Mouse (Mus musculus) heart, embryonic 14.5 days (tissue): Measurements from ENCODE around the gene Tmem14a. TPM values are rescaled to one million over a fixed set of nuclear protein-coding genes. Genes with fewer than 3 reads are reported as not detected.
A peak's percentile ranks its signal among the peaks of the same experiment; 100 is the strongest.
"Not testable (repeated sequence)": the region's sequence is repeated elsewhere in the genome, so short reads cannot be mapped to it uniquely, and the experiment has no call there.

Source experiments
- ATAC-seq: fragments of 200-750 bp; cut with Nextera tagmentation; 2 replicates; pipeline ENCODE4 v1.8.0; 2017; ENCODE audit warnings: low read depth, moderate TSS enrichment; ENCODE audit not compliant: insufficient number of reproducible peaks, insufficient read depth, low FRiP score
- H3K27ac ChIP-seq, 2 experiments: fragments of 200-500 bp in 1 of 2; fragments of 300-500 bp in 1 of 2; sonication (generic) in 1 of 2; replicated peaks in 1 of 2; 2 replicates each; pipeline ENCODE4 v1.5.1; 2012 to 2014; ENCODE audit warnings: low read depth in 2 of 2, low read length in 2 of 2, control low read depth in 1 of 2, mild to moderate bottlenecking in 1 of 2, mixed read lengths in 1 of 2; ENCODE audit not compliant: control insufficient read depth in 1 of 2, insufficient read depth in 1 of 2
- H3K27me3 ChIP-seq: fragments of 300-500 bp; sonication (generic); 2 replicates; pipeline ENCODE4 v1.6.1; 2014; ENCODE audit warnings: mild to moderate bottlenecking, low read length, control low read depth; ENCODE audit not compliant: control insufficient read depth, insufficient read depth
- H3K36me3 ChIP-seq: fragments of 300-500 bp; sonication (generic); 2 replicates; pipeline ENCODE4 v1.6.1; 2014; ENCODE audit warnings: mild to moderate bottlenecking, control low read depth, low read length, mixed read lengths; ENCODE audit not compliant: control insufficient read depth, insufficient read depth
- H3K4me1 ChIP-seq, 2 experiments: fragments of 200-500 bp in 1 of 2; fragments of 300-500 bp in 1 of 2; sonication (generic) in 1 of 2; 2 replicates each; pipeline ENCODE4 v1.6.1; 2012 to 2014; ENCODE audit warnings: low read length in 2 of 2, control low read depth in 1 of 2, mixed read lengths in 1 of 2; ENCODE audit not compliant: control insufficient read depth in 2 of 2, insufficient read depth in 2 of 2
- H3K4me2 ChIP-seq: fragments of 300-500 bp; sonication (generic); 2 replicates; pipeline ENCODE4 v1.6.1; 2014; ENCODE audit warnings: mild to moderate bottlenecking, low read length
- H3K4me3 ChIP-seq, 2 experiments: fragments of 200-500 bp in 1 of 2; fragments of 300-500 bp in 1 of 2; sonication (generic) in 1 of 2; 2 replicates each; pipeline ENCODE4 v1.5.1; 2012 to 2014; ENCODE audit warnings: low read length in 2 of 2, mild to moderate bottlenecking in 2 of 2, control low read depth in 1 of 2, low read depth in 1 of 2, moderate library complexity in 1 of 2; ENCODE audit not compliant: control insufficient read depth in 1 of 2, insufficient read depth in 1 of 2
- H3K9ac ChIP-seq: fragments of 300-500 bp; sonication (generic); 2 replicates; pipeline ENCODE4 v1.6.1; 2014; ENCODE audit warnings: mild to moderate bottlenecking, low read length
- H3K9me3 ChIP-seq: fragments of 300-500 bp; sonication (generic); 2 replicates; pipeline ENCODE4 v1.6.1; 2016; ENCODE audit warnings: low read length, control low read depth; ENCODE audit not compliant: control insufficient read depth
- WGBS: fragments of 180-500 bp; shearing (Covaris S2); extraction: QIAGEN DNeasy Blood & Tissue Kit; methylation state at CpG from one replicate; pipeline ENCODE4 v1.1.7; 2014; 5-methylcytosine and 5-hydroxymethylcytosine counted together
- polyA plus RNA-seq: library from polyadenylated mRNA; unstranded; fragments of >200 nt; fragmentation: Nextera tagmentation; extraction: Ambion mirVana; gene quantifications from 2 replicates; pipeline ENCODE4 v1.2.1, GENCODE M21; 2014

The Tmem14a gene
- polyA plus RNA-seq, 1 experiment from 2014 or later = 12.5 TPM

- H3K27ac ChIP-seq, H3K4me2 ChIP-seq, ATAC-seq, H3K4me3 ChIP-seq, H3K4me1 ChIP-seq, H3K9ac ChIP-seq, H3K9me3 ChIP-seq, H3K36me3 ChIP-seq, H3K27me3 ChIP-seq: not testable (repeated sequence)
- 85% methylated on average over 6 of the region's 7 CpGs for WGBS
These were observed 49.1 kb downstream of the Tmem14a start for GRCm38 (mm10) chr1:21267466-21267865.

- H3K36me3 ChIP-seq = no peaks in the 10 kb centered on the region
- peak overlapping the region; percentile 66 for H3K9ac ChIP-seq
- H3K9me3 ChIP-seq = no peaks in the 10 kb centered on the region
- H3K27ac ChIP-seq = no peak overlapping the region
- H3K27me3 ChIP-seq = peaks cover 3% of the 10 kb centered on the region; the same call in 1 of the 2 replicates
- peak overlapping the region; percentile 35 to 40 for H3K4me3 ChIP-seq
- 19% methylated on average over 18 of the region's 18 CpGs for WGBS
- peaks cover 2 to 5% of the 10 kb centered on the region in 2 experiments; a peak in 2 of 4 replicates for H3K4me1 ChIP-seq
- ATAC-seq = peak; percentile 47; the same call in 1 of the 2 replicates
- peak overlapping the region; percentile 87 for H3K4me2 ChIP-seq
These were observed 53.1 kb downstream of the Tmem14a start for GRCm38 (mm10) chr1:21271343-21272055.

DNA sequence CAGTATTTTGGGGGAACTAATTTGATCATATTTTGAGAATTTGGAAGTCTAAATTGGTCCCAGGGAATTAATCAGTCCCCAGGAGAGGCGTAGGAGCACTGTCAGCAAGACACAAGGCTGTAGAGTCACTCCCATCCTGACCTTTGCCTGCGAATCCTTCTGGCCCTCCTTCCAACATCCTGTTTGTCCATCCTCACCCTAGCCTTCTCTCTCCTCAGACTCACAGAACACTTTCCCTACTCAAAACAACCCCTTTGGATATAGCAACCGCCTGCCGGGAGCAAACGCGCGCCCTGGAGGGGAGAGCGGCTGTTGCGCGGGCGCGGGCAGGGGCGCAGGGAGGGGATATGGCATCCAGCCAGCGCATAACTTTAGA lies 53.7 kb downstream of the Tmem14a start:
- Histone ChIP-seq H3K4me3 (peak overlapping the region; percentile 21 to 40), H3K27ac (no peak overlapping the region; a peak in 1 of 4 replicates), H3K4me1 (peaks cover 2 to 5% of the 10 kb centered on the region in 2 experiments; a peak in 2 of 4 replicates), H3K4me2 (peak overlapping the region; percentile 87), H3K36me3 (no peaks in the 10 kb centered on the region), H3K9me3 (no peaks in the 10 kb centered on the region), H3K27me3 (peaks cover 3% of the 10 kb centered on the region; the same call in 1 of the 2 replicates), H3K9ac (peak overlapping the region; percentile 66)
- ATAC-seq = no peak
- 7% methylated on average over 14 of the region's 14 CpGs for WGBS

DNA sequence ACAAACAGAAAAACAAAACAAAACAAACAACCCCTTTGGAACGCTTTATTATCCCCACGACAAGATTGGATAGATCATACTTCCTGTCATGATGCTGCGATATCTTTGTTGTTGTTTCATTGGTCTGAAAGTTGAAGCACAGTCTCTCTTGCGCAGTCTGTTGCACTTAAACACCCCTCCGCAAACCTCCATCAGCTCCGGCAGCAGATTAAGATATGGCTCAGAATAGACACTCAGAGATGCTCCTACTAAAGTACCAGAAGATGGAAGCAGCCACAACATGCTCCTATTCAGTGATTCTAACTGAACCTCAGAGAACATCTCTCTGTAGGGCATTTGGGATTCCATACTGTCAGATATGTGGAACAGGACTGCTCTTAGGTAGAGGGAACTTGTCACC lies 54.7 kb downstream of the Tmem14a start:
- Histone ChIP-seq H3K9me3 (no peaks in the 10 kb centered on the region), H3K27ac (no peak overlapping the region), H3K9ac (no peak overlapping the region), H3K4me1 (peaks cover 2 to 5% of the 10 kb centered on the region in 2 experiments; a peak in 2 of 4 replicates), H3K4me3 (no peak overlapping the region), H3K27me3 (peaks cover 3% of the 10 kb centered on the region; the same call in 1 of the 2 replicates), H3K4me2 (no peak overlapping the region), H3K36me3 (no peaks in the 10 kb centered on the region)
- no peak for ATAC-seq
- 87% methylated on average over 6 of the region's 6 CpGs for WGBS

DNA sequence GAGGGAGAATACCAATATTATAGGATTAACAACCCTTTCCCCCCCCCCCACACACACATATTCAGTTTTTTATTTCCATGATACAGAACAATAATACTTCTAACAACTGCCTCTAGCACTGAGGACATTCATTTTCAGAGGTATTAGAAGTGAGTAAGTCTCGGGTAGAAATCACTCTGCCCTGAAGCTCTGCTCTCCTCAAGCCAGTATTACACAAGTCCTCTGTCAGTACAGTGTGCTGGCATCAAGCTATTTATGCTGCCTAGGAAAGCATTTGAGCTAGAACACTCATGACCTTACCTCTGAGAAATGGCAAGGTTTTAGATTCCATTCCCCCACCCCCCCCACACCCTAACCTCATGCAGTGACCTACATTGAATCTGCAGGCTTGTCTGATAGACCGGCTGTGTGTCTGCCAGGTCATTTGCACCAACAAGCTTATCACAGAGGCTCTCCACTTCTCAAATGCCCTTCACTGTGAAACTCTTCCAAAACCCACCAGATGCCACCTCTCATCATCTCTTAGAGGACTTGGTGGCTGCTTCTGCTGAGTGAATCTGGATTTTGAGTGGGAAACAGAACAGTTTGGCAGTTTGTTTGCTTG lies 56.2 kb downstream of the Tmem14a start:
- Histone ChIP-seq H3K4me1 (peaks cover 2 to 5% of the 10 kb centered on the region in 2 experiments; a peak in 2 of 4 replicates), H3K4me2 (no peak overlapping the region), H3K9me3 (no peaks in the 10 kb centered on the region), H3K4me3 (no peak overlapping the region), H3K9ac (no peak overlapping the region), H3K36me3 (no peaks in the 10 kb centered on the region), H3K27ac (no peak overlapping the region), H3K27me3 (peaks cover 3% of the 10 kb centered on the region; the same call in 1 of the 2 replicates)
- no peak for ATAC-seq
- 43% methylated on average over 2 of the region's 2 CpGs for WGBS

DNA sequence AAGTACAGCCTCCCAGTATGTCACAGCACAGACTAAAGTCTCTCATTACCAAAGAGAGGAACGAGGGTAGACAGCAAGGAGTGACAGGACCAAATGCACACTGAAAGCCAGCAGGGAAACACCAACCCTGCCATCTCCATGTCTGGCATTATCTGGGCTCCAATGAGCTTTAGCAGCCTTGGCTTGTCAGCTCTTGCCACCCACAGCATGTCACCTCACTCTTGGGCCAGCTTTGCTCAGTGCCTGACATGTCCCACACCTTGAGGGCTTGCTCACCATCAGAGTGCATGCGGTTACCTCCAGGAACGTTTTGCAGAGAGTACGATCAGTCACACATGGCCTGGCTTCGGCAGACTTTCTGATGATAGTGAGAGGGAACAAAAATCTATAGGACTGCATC lies 57.0 kb downstream of the Tmem14a start:
- not testable (repeated sequence) for ATAC-seq, H3K9ac ChIP-seq, H3K4me2 ChIP-seq, H3K9me3 ChIP-seq, H3K4me3 ChIP-seq, H3K27me3 ChIP-seq, H3K4me1 ChIP-seq, H3K36me3 ChIP-seq, H3K27ac ChIP-seq
- WGBS = 88% methylated on average over 5 of the region's 5 CpGs

GRCm38 (mm10) chr1:21276158-21276557 lies 57.8 kb downstream of the Tmem14a start:
- ATAC-seq, H3K4me3 ChIP-seq, H3K36me3 ChIP-seq, H3K9me3 ChIP-seq, H3K27me3 ChIP-seq, H3K9ac ChIP-seq, H3K4me2 ChIP-seq, H3K4me1 ChIP-seq, H3K27ac ChIP-seq: not testable (repeated sequence)
- WGBS = 44% methylated on average over 1 of the region's 2 CpGs
